Mouse (Mus musculus): ENCODE data around the gene Mta2. TPM values are rescaled to one million over a fixed set of nuclear protein-coding genes. Genes with fewer than 3 reads are reported as not detected.

Mta2 gene
- polyA plus RNA-seq, 1 experiment from 2014 or later, result 187 TPM

GRCm38 (mm10) chr19:8997546-8997945, 55.9 kb downstream of the Mta2 start:
- Histone ChIP-seq H3K9me3 (no peaks in the 10 kb centered on the region), H3K27ac (peak overlapping the region; percentile 85), H3K4me2 (peak overlapping the region; percentile 44), H3K27me3 (no peaks in the 10 kb centered on the region), H3K4me3 (no peak overlapping the region), H3K9ac (0 out of 2 replicates have a peak overlapping the region, but pooled peaks have one; percentile 7), H3K36me3 (peaks cover 31% of the 10 kb centered on the region), H3K4me1 (peaks cover 67% of the 10 kb centered on the region)
- peak; percentile 93 for ATAC-seq (ENCODE audit: insufficient number of reproducible peaks, insufficient read depth, low FRiP score, low TSS enrichment, low read depth)
- 49% methylated on average over 4 of the region's 4 CpGs for WGBS

- ATAC-seq (ENCODE audit: insufficient number of reproducible peaks, insufficient read depth, low FRiP score, low TSS enrichment, low read depth), result no peak
- Histone ChIP-seq H3K36me3 (peaks cover 41% of the 10 kb centered on the region), H3K4me1 (peaks cover 57% of the 10 kb centered on the region), H3K4me3 (no peak overlapping the region), H3K9me3 (no peaks in the 10 kb centered on the region), H3K9ac (no peak overlapping the region), H3K27me3 (no peaks in the 10 kb centered on the region), H3K4me2 (peak overlapping the region; percentile 44; the same call in 1 of the 2 replicates), H3K27ac (peak overlapping the region; percentile 85)
- 84% methylated on average over 6 of the region's 6 CpGs for WGBS
These were observed 56.9 kb downstream of the Mta2 start for GRCm38 (mm10) chr19:8998546-8998945.

GRCm38 (mm10) chr19:8999223-8999622, 57.5 kb downstream of the Mta2 start:
- 91% methylated on average over 4 of the region's 4 CpGs for WGBS
- no peak for ATAC-seq (ENCODE audit: insufficient number of reproducible peaks, insufficient read depth, low FRiP score, low TSS enrichment, low read depth)

More at GRCm38 (mm10) chr19:8999223-8999622, 57.5 kb downstream of the Mta2 start:
- no peak overlapping the region for H3K9ac ChIP-seq
- peaks cover 48% of the 10 kb centered on the region for H3K36me3 ChIP-seq
- H3K4me1 ChIP-seq, result peaks cover 50% of the 10 kb centered on the region
- no peak overlapping the region for H3K27ac ChIP-seq
- no peaks in the 10 kb centered on the region for H3K27me3 ChIP-seq
- no peak overlapping the region for H3K4me2 ChIP-seq
- H3K4me3 ChIP-seq, result no peak overlapping the region
- no peaks in the 10 kb centered on the region for H3K9me3 ChIP-seq

Other genes with a start within 250 kb of the Mta2 start
- 99.9 and 116 TPM in 2 replicates for gene Slc3a2, start 218.5 kb upstream of the Mta2 start, polyA plus RNA-seq (2015; fragmentation: Nextera tagmentation; extraction: Ambion mirVana)
- gene Wdr74, start 206.0 kb upstream of the Mta2 start, polyA plus RNA-seq (2015; fragmentation: Nextera tagmentation; extraction: Ambion mirVana), result 88.6 and 100 TPM in 2 replicates
- 2.2 and 2.7 TPM in 2 replicates for gene 1700092M07Rik, start 201.2 kb upstream of the Mta2 start, polyA plus RNA-seq (2015; fragmentation: Nextera tagmentation; extraction: Ambion mirVana)
- gene Stx5a, start 200.5 kb upstream of the Mta2 start, polyA plus RNA-seq (2015; fragmentation: Nextera tagmentation; extraction: Ambion mirVana), result 182 and 184 TPM in 2 replicates
- gene Nxf1, start 184.8 kb upstream of the Mta2 start, polyA plus RNA-seq (2015; fragmentation: Nextera tagmentation; extraction: Ambion mirVana), result 199 and 230 TPM in 2 replicates
- gene Tmem223, start 170.9 kb upstream of the Mta2 start, polyA plus RNA-seq (2015; fragmentation: Nextera tagmentation; extraction: Ambion mirVana), result 211 and 227 TPM in 2 replicates
- 67.6 and 76.1 TPM in 2 replicates for gene Tmem179b, start 167.4 kb upstream of the Mta2 start, polyA plus RNA-seq (2015; fragmentation: Nextera tagmentation; extraction: Ambion mirVana)
- 28.5 and 35.6 TPM in 2 replicates for gene Taf6l, start 155.5 kb upstream of the Mta2 start, polyA plus RNA-seq (2015; fragmentation: Nextera tagmentation; extraction: Ambion mirVana)
- gene Polr2g, start 143.3 kb upstream of the Mta2 start, polyA plus RNA-seq (2015; fragmentation: Nextera tagmentation; extraction: Ambion mirVana), result 175 and 178 TPM in 2 replicates
- gene Zbtb3, start 139.3 kb upstream of the Mta2 start, polyA plus RNA-seq (2015; fragmentation: Nextera tagmentation; extraction: Ambion mirVana), result 5.5 and 6.0 TPM in 2 replicates
- gene Ttc9c, start 122.5 kb upstream of the Mta2 start, polyA plus RNA-seq (2015; fragmentation: Nextera tagmentation; extraction: Ambion mirVana), result 78.7 and 82.9 TPM in 2 replicates
- gene Hnrnpul2, start 121.9 kb upstream of the Mta2 start, polyA plus RNA-seq (2015; fragmentation: Nextera tagmentation; extraction: Ambion mirVana), result 7.4 and 7.6 TPM in 2 replicates
- not detected in 2 replicates for gene AC129217.1, start 112.1 kb upstream of the Mta2 start, polyA plus RNA-seq (2015; fragmentation: Nextera tagmentation; extraction: Ambion mirVana)
- 52.6 and 53.3 TPM in 2 replicates for gene Bscl2, start 104.4 kb upstream of the Mta2 start, polyA plus RNA-seq (2015; fragmentation: Nextera tagmentation; extraction: Ambion mirVana)
- gene Gng3, start 102.7 kb upstream of the Mta2 start, polyA plus RNA-seq (2015; fragmentation: Nextera tagmentation; extraction: Ambion mirVana), result 10.4 and 10.6 TPM in 2 replicates
- 0.65 and 0.74 TPM in 2 replicates for gene Lrrn4cl, start 91.1 kb upstream of the Mta2 start, polyA plus RNA-seq (2015; fragmentation: Nextera tagmentation; extraction: Ambion mirVana)
- gene Ubxn1, start 70.4 kb upstream of the Mta2 start, polyA plus RNA-seq (2015; fragmentation: Nextera tagmentation; extraction: Ambion mirVana), result 184 and 189 TPM in 2 replicates
- 64.2 and 72.3 TPM in 2 replicates for gene Uqcc3, start 61.0 kb upstream of the Mta2 start, polyA plus RNA-seq (2015; fragmentation: Nextera tagmentation; extraction: Ambion mirVana)
- gene Lbhd1, start 58.1 kb upstream of the Mta2 start, polyA plus RNA-seq (2015; fragmentation: Nextera tagmentation; extraction: Ambion mirVana), result 56.0 and 91.0 TPM in 2 replicates
- not detected in 2 replicates for gene Gm49403, start 57.9 kb upstream of the Mta2 start, polyA plus RNA-seq (2015; fragmentation: Nextera tagmentation; extraction: Ambion mirVana)
- 84.9 and 90.0 TPM in 2 replicates for gene 1810009A15Rik, start 53.0 kb upstream of the Mta2 start, polyA plus RNA-seq (2015; fragmentation: Nextera tagmentation; extraction: Ambion mirVana)
- not detected in 2 replicates for gene Gm49416, start 52.9 kb upstream of the Mta2 start, polyA plus RNA-seq (2015; fragmentation: Nextera tagmentation; extraction: Ambion mirVana)
- 36.7 and 42.6 TPM in 2 replicates for gene Ints5, start 48.9 kb upstream of the Mta2 start, polyA plus RNA-seq (2015; fragmentation: Nextera tagmentation; extraction: Ambion mirVana)
- gene Ganab, start 43.8 kb upstream of the Mta2 start, polyA plus RNA-seq (2015; fragmentation: Nextera tagmentation; extraction: Ambion mirVana), result 107 and 108 TPM in 2 replicates
- 44.7 and 54.6 TPM in 2 replicates for gene B3gat3, start 21.5 kb upstream of the Mta2 start, polyA plus RNA-seq (2015; fragmentation: Nextera tagmentation; extraction: Ambion mirVana)
- gene Rom1, start 12.5 kb upstream of the Mta2 start, polyA plus RNA-seq (2015; fragmentation: Nextera tagmentation; extraction: Ambion mirVana), result 2.7 and 3.3 TPM in 2 replicates
- 32.3 and 32.8 TPM in 2 replicates for gene Eml3, start 12.3 kb upstream of the Mta2 start, polyA plus RNA-seq (2015; fragmentation: Nextera tagmentation; extraction: Ambion mirVana)
- gene Tut1, start 12.0 kb downstream of the Mta2 start, polyA plus RNA-seq (2015; fragmentation: Nextera tagmentation; extraction: Ambion mirVana), result 33.6 and 34.5 TPM in 2 replicates
- gene Eef1g, start 25.2 kb downstream of the Mta2 start, polyA plus RNA-seq (2015; fragmentation: Nextera tagmentation; extraction: Ambion mirVana), result 481 and 529 TPM in 2 replicates
- 51.0 and 57.8 TPM in 2 replicates for gene Ahnak, start 47.4 kb downstream of the Mta2 start, polyA plus RNA-seq (2015; fragmentation: Nextera tagmentation; extraction: Ambion mirVana)
- gene Scgb1a1, start 146.1 kb downstream of the Mta2 start, polyA plus RNA-seq (2015; fragmentation: Nextera tagmentation; extraction: Ambion mirVana), result not detected in 2 replicates
- 15.9 and 17.4 TPM in 2 replicates for gene Asrgl1, start 193.8 kb downstream of the Mta2 start, polyA plus RNA-seq (2015; fragmentation: Nextera tagmentation; extraction: Ambion mirVana)

Data from embryonic facial prominence, embryonic 13.5 days (tissue).